Mouse (Mus musculus) kidney, embryonic 14.5 days (tissue): ENCODE measurements around the gene Usp6nl. TPM values are rescaled to one million over a fixed set of nuclear protein-coding genes. Genes with fewer than 3 reads are reported as not detected.
A peak's percentile ranks its signal among the peaks of the same experiment; 100 is the strongest.

Source experiments
- ATAC-seq: fragments of 200-750 bp; cut with Nextera tagmentation; 2 replicates; pipeline ENCODE4 v1.8.0; 2017; ENCODE audit warnings: moderate number of reproducible peaks, mild to moderate bottlenecking, moderate TSS enrichment, moderate library complexity; ENCODE audit not compliant: low FRiP score, low TSS enrichment
- H3K27ac ChIP-seq: fragments of 300-500 bp; sonication (generic); 2 replicates; pipeline ENCODE4 v1.5.1; 2014; ENCODE audit warnings: low read depth, mild to moderate bottlenecking, low read length, moderate library complexity, mixed read lengths
- H3K27me3 ChIP-seq: fragments of 300-500 bp; sonication (generic); 2 replicates; pipeline ENCODE4 v1.6.1; 2014; ENCODE audit warnings: mild to moderate bottlenecking, low read length; ENCODE audit not compliant: control insufficient read depth, insufficient read depth
- H3K36me3 ChIP-seq: fragments of 300-500 bp; sonication (generic); 2 replicates; pipeline ENCODE4 v1.6.1; 2014; ENCODE audit warnings: low read length, mixed read lengths; ENCODE audit not compliant: control insufficient read depth, insufficient read depth
- H3K4me1 ChIP-seq: fragments of 300-500 bp; sonication (generic); 2 replicates; pipeline ENCODE4 v1.6.1; 2014; ENCODE audit warnings: low read length, mixed read lengths; ENCODE audit not compliant: control insufficient read depth, insufficient read depth
- H3K4me2 ChIP-seq: fragments of 300-500 bp; sonication (generic); replicated peaks from 2 replicates; pipeline ENCODE4 v1.6.1; 2014; ENCODE audit warnings: low read depth, mild to moderate bottlenecking, low read length
- H3K4me3 ChIP-seq: fragments of 300-500 bp; sonication (generic); 2 replicates; pipeline ENCODE4 v1.5.1; 2014; ENCODE audit warnings: mild to moderate bottlenecking, low read length
- H3K9ac ChIP-seq: fragments of 300-500 bp; sonication (generic); 2 replicates; pipeline ENCODE4 v1.6.1; 2014; ENCODE audit warnings: low read depth, mild to moderate bottlenecking, low read length, moderate library complexity
- H3K9me3 ChIP-seq: fragments of 300-500 bp; sonication (generic); 2 replicates; pipeline ENCODE4 v1.6.1; 2016; ENCODE audit warnings: low read length; ENCODE audit not compliant: control insufficient read depth
- WGBS: fragments of 180-500 bp; shearing (Covaris S2); extraction: QIAGEN DNeasy Blood & Tissue Kit; methylation state at CpG from one replicate; pipeline ENCODE4 v1.1.7; 2014; 5-methylcytosine and 5-hydroxymethylcytosine counted together
- polyA plus RNA-seq: library from polyadenylated mRNA; unstranded; fragments of >200 nt; fragmentation: Nextera tagmentation; extraction: Ambion mirVana; gene quantifications from 2 replicates; pipeline ENCODE4 v1.2.1, GENCODE M21; 2014

Gene Usp6nl
- polyA plus RNA-seq, 1 experiment from 2014 or later: 15.9 TPM

- WGBS: 79% methylated on average over 5 of the region's 5 CpGs
- Histone ChIP-seq H3K9me3 (no peaks in the 10 kb centered on the region), H3K9ac (no peak overlapping the region), H3K27me3 (no peaks in the 10 kb centered on the region), H3K4me1 (0 out of 2 replicates have a peak, but pooled peaks cover 2% of the 10 kb centered on the region), H3K27ac (no peak overlapping the region), H3K36me3 (no peaks in the 10 kb centered on the region), H3K4me3 (no peak overlapping the region), H3K4me2 (no peak overlapping the region)
- ATAC-seq: no peak
These were observed 151.4 kb downstream of the Usp6nl start for GRCm38 (mm10) chr2:6473829-6474228.

DNA sequence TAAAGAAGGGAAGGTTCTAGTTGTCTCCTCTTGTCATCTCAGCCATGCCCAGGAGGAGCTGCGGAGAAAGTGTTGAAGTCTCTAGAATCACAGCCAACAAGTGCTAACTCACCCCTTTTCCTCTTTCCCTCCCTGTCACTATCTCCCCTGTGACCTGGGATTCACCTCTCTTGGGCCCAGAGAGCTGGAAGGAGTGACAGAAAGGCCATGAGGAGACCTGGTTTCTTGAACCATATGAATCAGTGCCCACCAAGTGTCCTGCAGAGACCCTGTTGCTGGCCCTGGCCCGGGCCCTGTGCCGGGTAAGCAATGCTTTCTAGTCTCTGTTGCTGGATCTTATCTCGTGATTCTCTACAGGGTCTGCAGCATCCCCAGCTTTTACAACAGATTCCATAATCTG, 155.4 kb downstream of the Usp6nl start:
- ATAC-seq: no peak
- H3K9ac ChIP-seq: no peak overlapping the region
- H3K4me3 ChIP-seq: no peak overlapping the region
- H3K4me2 ChIP-seq: no peak overlapping the region
- H3K36me3 ChIP-seq: no peaks in the 10 kb centered on the region
- no peaks in the 10 kb centered on the region for H3K9me3 ChIP-seq
- 85% methylated on average over 4 of the region's 4 CpGs for WGBS
- H3K27me3 ChIP-seq: no peaks in the 10 kb centered on the region
- H3K4me1 ChIP-seq: peaks cover 17% of the 10 kb centered on the region; the same call in 1 of the 2 replicates
- peak overlapping the region; percentile 25; the same call in 1 of the 2 replicates for H3K27ac ChIP-seq

DNA sequence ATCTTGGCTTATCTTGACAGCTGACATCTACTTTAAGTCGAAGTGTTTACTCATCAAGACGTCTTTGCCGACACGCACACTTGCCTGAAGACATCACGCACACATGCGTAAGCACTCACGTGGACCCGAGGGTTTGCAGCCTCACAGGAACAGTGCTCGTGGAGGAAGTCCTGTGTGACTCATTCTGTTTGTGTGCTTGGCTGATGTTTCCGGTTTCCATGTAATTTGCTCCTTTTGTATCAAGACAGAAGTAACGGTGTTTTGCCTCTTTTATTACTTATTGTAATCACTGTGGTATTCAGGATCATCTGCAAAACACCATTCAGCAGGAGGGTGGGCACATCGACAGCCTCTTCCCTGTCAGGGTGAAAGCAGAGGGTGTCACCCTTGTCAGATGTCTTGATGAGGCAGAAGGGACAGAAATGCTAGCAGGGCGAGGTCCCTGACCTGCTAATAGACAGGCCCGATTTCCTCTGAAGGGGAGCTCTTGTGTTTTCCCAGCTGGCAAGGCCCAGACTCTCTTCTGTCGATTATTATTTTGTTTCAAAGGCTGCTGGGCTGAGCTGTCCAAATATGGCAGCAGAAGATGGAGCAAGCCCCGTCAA, 156.0 kb downstream of the Usp6nl start:
- WGBS: 54% methylated on average over 16 of the region's 16 CpGs
- Histone ChIP-seq H3K9ac (no peak overlapping the region), H3K36me3 (no peaks in the 10 kb centered on the region), H3K9me3 (no peaks in the 10 kb centered on the region), H3K27ac (peak overlapping the region; percentile 25; the same call in 1 of the 2 replicates), H3K27me3 (no peaks in the 10 kb centered on the region), H3K4me3 (no peak overlapping the region), H3K4me2 (no peak overlapping the region), H3K4me1 (peaks cover 22% of the 10 kb centered on the region; the same call in 1 of the 2 replicates)
- no peak for ATAC-seq

- ATAC-seq: peak; percentile 45; the same call in 1 of the 2 replicates
- H3K27me3 ChIP-seq: no peaks in the 10 kb centered on the region
- 33% methylated on average over 13 of the region's 13 CpGs for WGBS
- peak overlapping the region; percentile 25; the same call in 1 of the 2 replicates for H3K27ac ChIP-seq
- no peaks in the 10 kb centered on the region for H3K9me3 ChIP-seq
- H3K4me1 ChIP-seq: peaks cover 22% of the 10 kb centered on the region; the same call in 1 of the 2 replicates
- H3K4me2 ChIP-seq: no peak overlapping the region
- no peak overlapping the region for H3K4me3 ChIP-seq
- no peak overlapping the region for H3K9ac ChIP-seq
- no peaks in the 10 kb centered on the region for H3K36me3 ChIP-seq
These were observed 156.5 kb downstream of the Usp6nl start for GRCm38 (mm10) chr2:6478966-6479391.

DNA sequence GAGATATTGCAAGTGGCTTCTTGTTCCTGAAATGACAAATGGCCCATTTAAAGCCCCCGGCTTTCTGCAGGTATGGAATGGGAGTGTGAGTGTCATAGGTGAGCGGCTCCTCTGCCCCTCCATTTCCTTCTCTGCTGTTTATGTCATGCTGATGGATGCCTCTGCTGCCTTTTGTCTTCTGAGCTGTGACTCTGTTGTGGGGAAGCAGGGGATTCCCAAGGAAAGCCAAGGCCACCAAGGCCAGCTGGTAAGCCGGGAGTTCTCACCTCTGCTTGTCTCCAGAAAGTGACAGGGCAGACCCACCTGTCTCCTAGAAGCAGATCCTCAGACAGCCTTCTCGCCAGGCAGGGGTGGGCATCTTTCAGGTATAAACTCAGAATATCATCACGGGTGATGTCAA, 157.2 kb downstream of the Usp6nl start:
- no peaks in the 10 kb centered on the region for H3K9me3 ChIP-seq
- H3K4me3 ChIP-seq: no peak overlapping the region
- no peak overlapping the region for H3K4me2 ChIP-seq
- no peaks in the 10 kb centered on the region for H3K36me3 ChIP-seq
- 41% methylated on average over 5 of the region's 5 CpGs for WGBS
- no peak for ATAC-seq
- no peak overlapping the region for H3K27ac ChIP-seq
- H3K4me1 ChIP-seq: peaks cover 22% of the 10 kb centered on the region; the same call in 1 of the 2 replicates
- H3K27me3 ChIP-seq: no peaks in the 10 kb centered on the region
- H3K9ac ChIP-seq: no peak overlapping the region

DNA sequence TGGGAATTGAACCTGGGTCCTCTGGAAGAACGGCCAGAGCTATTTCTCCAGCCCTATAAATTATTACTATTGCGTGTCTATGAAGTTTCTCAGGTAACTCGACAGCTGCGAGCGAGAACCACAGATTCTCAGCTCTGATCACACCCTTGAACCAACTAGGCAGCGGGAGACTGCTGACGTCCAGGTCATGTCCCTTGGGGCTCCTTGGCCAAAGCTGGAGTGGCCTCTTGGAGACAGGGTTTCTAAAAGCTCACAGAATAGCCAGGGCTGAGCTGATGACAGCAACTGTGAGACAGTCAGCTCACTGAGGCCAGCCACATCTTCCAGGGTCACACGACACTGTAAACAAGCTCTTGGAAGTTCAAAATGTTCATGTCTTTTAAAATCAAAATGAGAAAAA, 159.5 kb downstream of the Usp6nl start:
- H3K4me3 ChIP-seq: no peak overlapping the region

GRCm38 (mm10) chr2:6482411-6482810, 159.9 kb downstream of the Usp6nl start:
- Histone ChIP-seq H3K27ac (no peak overlapping the region), H3K27me3 (no peaks in the 10 kb centered on the region), H3K4me3 (no peak overlapping the region), H3K9me3 (no peaks in the 10 kb centered on the region), H3K4me2 (no peak overlapping the region), H3K9ac (no peak overlapping the region), H3K36me3 (no peaks in the 10 kb centered on the region), H3K4me1 (peaks cover 22% of the 10 kb centered on the region; the same call in 1 of the 2 replicates)
- ATAC-seq: no peak
- 66% methylated on average over 3 of the region's 3 CpGs for WGBS

More for the DNA sequence above, 159.5 kb downstream of the Usp6nl start:
- Histone ChIP-seq H3K27me3 (no peaks in the 10 kb centered on the region), H3K27ac (no peak overlapping the region), H3K4me2 (no peak overlapping the region), H3K4me1 (peaks cover 22% of the 10 kb centered on the region; the same call in 1 of the 2 replicates), H3K9ac (no peak overlapping the region), H3K9me3 (no peaks in the 10 kb centered on the region), H3K36me3 (no peaks in the 10 kb centered on the region)
- no peak for ATAC-seq
- WGBS: 84% methylated on average over 8 of the region's 8 CpGs

GRCm38 (mm10) chr2:6483081-6483992, 160.9 kb downstream of the Usp6nl start:
- H3K36me3 ChIP-seq: no peaks in the 10 kb centered on the region
- 34% methylated on average over 8 of the region's 8 CpGs for WGBS

More at GRCm38 (mm10) chr2:6483081-6483992, 160.9 kb downstream of the Usp6nl start:
- Histone ChIP-seq H3K9me3 (no peaks in the 10 kb centered on the region), H3K4me1 (peaks cover 20% of the 10 kb centered on the region; the same call in 1 of the 2 replicates), H3K4me3 (no peak overlapping the region), H3K9ac (no peak overlapping the region), H3K4me2 (0 out of 2 replicates have a peak overlapping the region, but pooled peaks have one; percentile 3), H3K27ac (no peak overlapping the region), H3K27me3 (no peaks in the 10 kb centered on the region)
- peak; percentile 63 for ATAC-seq
